Mouse (Mus musculus) neural tube, embryonic 14.5 days (tissue): ENCODE results near the gene Gm9747. TPM values are rescaled to one million over a fixed set of nuclear protein-coding genes. Genes with fewer than 3 reads are reported as not detected.

Experiments
- ATAC-seq: fragments of 200-750 bp; cut with Nextera tagmentation; 2 replicates; pipeline ENCODE4 v1.8.0; 2017; ENCODE audit warnings: low read depth, mild to moderate bottlenecking, moderate TSS enrichment, moderate library complexity
- H3K27ac ChIP-seq: fragments of 300-500 bp; sonication (generic); 2 replicates; pipeline ENCODE4 v1.5.1; 2014; ENCODE audit warnings: low read depth, mild to moderate bottlenecking, control low read depth, low read length, moderate library complexity, mixed read lengths
- H3K27me3 ChIP-seq: fragments of 300-500 bp; sonication (generic); 2 replicates; pipeline ENCODE4 v1.6.1; 2014; ENCODE audit warnings: low read length; ENCODE audit not compliant: control insufficient read depth, insufficient read depth
- H3K36me3 ChIP-seq: fragments of 300-500 bp; sonication (generic); 2 replicates; pipeline ENCODE4 v1.6.1; 2014; ENCODE audit warnings: low read length, mixed read lengths; ENCODE audit not compliant: control insufficient read depth, insufficient read depth
- H3K4me1 ChIP-seq: fragments of 300-500 bp; sonication (generic); 2 replicates; pipeline ENCODE4 v1.6.1; 2014; ENCODE audit warnings: low read length; ENCODE audit not compliant: control insufficient read depth, insufficient read depth
- H3K4me2 ChIP-seq: fragments of 300-500 bp; sonication (generic); 2 replicates; pipeline ENCODE4 v1.6.1; 2014; ENCODE audit warnings: mild to moderate bottlenecking, low read depth, low read length, control low read depth
- H3K4me3 ChIP-seq: fragments of 300-500 bp; sonication (generic); 2 replicates; pipeline ENCODE4 v1.5.1; 2014; ENCODE audit warnings: low read depth, low read length, control low read depth, mixed read lengths
- H3K9ac ChIP-seq: fragments of 300-500 bp; sonication (generic); replicated peaks from 2 replicates; pipeline ENCODE4 v1.6.1; 2014; ENCODE audit warnings: low read depth, mild to moderate bottlenecking, control low read depth, low read length, mixed read lengths
- H3K9me3 ChIP-seq: fragments of 300-500 bp; sonication (generic); 2 replicates; pipeline ENCODE4 v1.6.1; 2016; ENCODE audit warnings: low read length; ENCODE audit not compliant: control insufficient read depth
- WGBS: fragments of 180-500 bp; shearing (Covaris S2); extraction: QIAGEN DNeasy Blood & Tissue Kit; methylation state at CpG from one replicate; pipeline ENCODE4 v1.1.7; 2014; 5-methylcytosine and 5-hydroxymethylcytosine counted together
- polyA plus RNA-seq: library from polyadenylated mRNA; unstranded; fragments of >200 nt; fragmentation: Nextera tagmentation; extraction: Ambion mirVana; gene quantifications from 2 replicates; pipeline ENCODE4 v1.2.1, GENCODE M21; 2014

Gm9747 gene
- polyA plus RNA-seq, 1 experiment from 2014 or later: 33.9 TPM

- Histone ChIP-seq H3K4me3 (no peak overlapping the region), H3K36me3 (no peaks in the 10 kb centered on the region; the same call in 1 of the 2 replicates), H3K27ac (no peak overlapping the region), H3K9me3 (no peaks in the 10 kb centered on the region), H3K9ac (no peak overlapping the region), H3K4me1 (no peaks in the 10 kb centered on the region), H3K4me2 (no peak overlapping the region), H3K27me3 (no peaks in the 10 kb centered on the region)
- ATAC-seq: no peak
- 81% methylated on average over 4 of the region's 4 CpGs for WGBS
Observed at GRCm38 (mm10) chr1:82267547-82267946, 34.6 kb downstream of the Gm9747 start.

- 83% methylated on average over 5 of the region's 5 CpGs for WGBS
- no peak for ATAC-seq
- no peaks in the 10 kb centered on the region for H3K4me1 ChIP-seq
Observed at GRCm38 (mm10) chr1:82272231-82272630, 39.3 kb downstream of the Gm9747 start.

GRCm38 (mm10) chr1:82273529-82273928, 40.6 kb downstream of the Gm9747 start:
- Histone ChIP-seq H3K36me3 (peaks cover 6% of the 10 kb centered on the region; the same call in 1 of the 2 replicates), H3K9ac (no peak overlapping the region), H3K9me3 (no peaks in the 10 kb centered on the region), H3K4me2 (no peak overlapping the region), H3K27me3 (no peaks in the 10 kb centered on the region), H3K4me1 (no peaks in the 10 kb centered on the region), H3K27ac (no peak overlapping the region), H3K4me3 (no peak overlapping the region)
- ATAC-seq: no peak
- 10% methylated on average over 6 of the region's 6 CpGs for WGBS

More at GRCm38 (mm10) chr1:82272231-82272630, 39.3 kb downstream of the Gm9747 start:
- no peaks in the 10 kb centered on the region for H3K9me3 ChIP-seq
- no peaks in the 10 kb centered on the region for H3K27me3 ChIP-seq
- no peak overlapping the region for H3K4me3 ChIP-seq
- H3K36me3 ChIP-seq: peaks cover 6% of the 10 kb centered on the region; the same call in 1 of the 2 replicates
- H3K9ac ChIP-seq: no peak overlapping the region
- H3K4me2 ChIP-seq: no peak overlapping the region
- H3K27ac ChIP-seq: no peak overlapping the region

GRCm38 (mm10) chr1:82274361-82274760, 41.4 kb downstream of the Gm9747 start:
- no peaks in the 10 kb centered on the region for H3K4me1 ChIP-seq
- H3K9me3 ChIP-seq: no peaks in the 10 kb centered on the region
- H3K4me3 ChIP-seq: no peak overlapping the region
- no peak overlapping the region for H3K4me2 ChIP-seq
- H3K36me3 ChIP-seq: peaks cover 6% of the 10 kb centered on the region; the same call in 1 of the 2 replicates
- no peak overlapping the region for H3K9ac ChIP-seq
- H3K27me3 ChIP-seq: no peaks in the 10 kb centered on the region
- no peak for ATAC-seq
- no peak overlapping the region for H3K27ac ChIP-seq
- WGBS: 15% methylated on average over 1 of the region's 1 CpGs

- Histone ChIP-seq H3K9ac (no peak overlapping the region), H3K4me1 (peaks cover 11% of the 10 kb centered on the region; the same call in 1 of the 2 replicates), H3K4me3 (no peak overlapping the region), H3K36me3 (0 out of 2 replicates have a peak, but pooled peaks cover 6% of the 10 kb centered on the region), H3K4me2 (no peak overlapping the region), H3K27ac (no peak overlapping the region), H3K27me3 (no peaks in the 10 kb centered on the region), H3K9me3 (no peaks in the 10 kb centered on the region)
- 83% methylated on average over 1 of the region's 1 CpGs for WGBS
- no peak for ATAC-seq
Observed at GRCm38 (mm10) chr1:82279768-82280167, 46.9 kb downstream of the Gm9747 start.

- H3K9ac ChIP-seq: no peak overlapping the region
- ATAC-seq: no peak
- 81% methylated on average over 6 of the region's 6 CpGs for WGBS
- H3K9me3 ChIP-seq: no peaks in the 10 kb centered on the region
- H3K4me3 ChIP-seq: no peak overlapping the region
- peak overlapping the region; percentile 84; the same call in 1 of the 2 replicates for H3K4me2 ChIP-seq
- H3K4me1 ChIP-seq: peaks cover 16% of the 10 kb centered on the region
- no peaks in the 10 kb centered on the region for H3K27me3 ChIP-seq
- no peak overlapping the region for H3K27ac ChIP-seq
- 0 out of 2 replicates have a peak, but pooled peaks cover 3% of the 10 kb centered on the region for H3K36me3 ChIP-seq
Observed at GRCm38 (mm10) chr1:82281823-82282222, 48.9 kb downstream of the Gm9747 start.

- Histone ChIP-seq H3K4me1 (peaks cover 29% of the 10 kb centered on the region), H3K36me3 (no peaks in the 10 kb centered on the region; the same call in 1 of the 2 replicates), H3K9ac (peak overlapping the region; percentile 53), H3K4me3 (peak overlapping the region; percentile 44), H3K27ac (peak overlapping the region; percentile 93), H3K9me3 (no peaks in the 10 kb centered on the region), H3K4me2 (peak overlapping the region; percentile 84), H3K27me3 (no peaks in the 10 kb centered on the region)
- WGBS: 1% methylated on average over 35 of the region's 35 CpGs
- ATAC-seq: peak; percentile 98
Observed at GRCm38 (mm10) chr1:82282992-82283611, 50.2 kb downstream of the Gm9747 start.

- WGBS: 0% methylated on average over 1 of the region's 1 CpGs
- no peaks in the 10 kb centered on the region for H3K27me3 ChIP-seq
- peak; percentile 19; the same call in 1 of the 2 replicates for ATAC-seq
- H3K9me3 ChIP-seq: no peaks in the 10 kb centered on the region
- peak overlapping the region; percentile 93 for H3K27ac ChIP-seq
- H3K4me2 ChIP-seq: peak overlapping the region; percentile 84
- H3K9ac ChIP-seq: peak overlapping the region; percentile 53; the same call in 1 of the 2 replicates
- H3K4me1 ChIP-seq: peaks cover 37% of the 10 kb centered on the region
- H3K4me3 ChIP-seq: peak overlapping the region; percentile 44
- no peaks in the 10 kb centered on the region; the same call in 1 of the 2 replicates for H3K36me3 ChIP-seq
Observed at GRCm38 (mm10) chr1:82283901-82284301, 51.0 kb downstream of the Gm9747 start.

- WGBS: 13% methylated on average over 4 of the region's 4 CpGs
- Histone ChIP-seq H3K27me3 (no peaks in the 10 kb centered on the region), H3K4me1 (peaks cover 42% of the 10 kb centered on the region), H3K4me2 (peak overlapping the region; percentile 84), H3K36me3 (no peaks in the 10 kb centered on the region; the same call in 1 of the 2 replicates), H3K9ac (peak overlapping the region; percentile 53), H3K4me3 (peak overlapping the region; percentile 44), H3K27ac (peak overlapping the region; percentile 93), H3K9me3 (no peaks in the 10 kb centered on the region)
- no peak for ATAC-seq
Observed at GRCm38 (mm10) chr1:82284403-82284802, 51.5 kb downstream of the Gm9747 start.
